Mouse (Mus musculus) embryonic stem cell, embryonic (primary cell): ENCODE results near the gene AC141477.1.

Experiments
- CTCF ChIA-PET, 4 experiments: fragments of 300-600 bp in 2 of 4; fragments of 350-600 bp in 2 of 4; sonication (Branson Sonifier 250); formaldehyde crosslinking; loops; one replicate each; lab custom pipeline; 2022; ENCODE audit warnings: inconsistent platforms in 2 of 4; lab: Charles Lee
- POLR2A ChIA-PET, 4 experiments: fragments of 300-600 bp in 2 of 4; fragments of 350-600 bp in 2 of 4; sonication (Branson Sonifier 250); formaldehyde crosslinking; loops; one replicate each; lab custom pipeline; 2022; ENCODE audit warnings: antibody characterized with exemption in 4 of 4, inconsistent platforms in 1 of 4; lab: Charles Lee

The AC141477.1 gene

DNA sequence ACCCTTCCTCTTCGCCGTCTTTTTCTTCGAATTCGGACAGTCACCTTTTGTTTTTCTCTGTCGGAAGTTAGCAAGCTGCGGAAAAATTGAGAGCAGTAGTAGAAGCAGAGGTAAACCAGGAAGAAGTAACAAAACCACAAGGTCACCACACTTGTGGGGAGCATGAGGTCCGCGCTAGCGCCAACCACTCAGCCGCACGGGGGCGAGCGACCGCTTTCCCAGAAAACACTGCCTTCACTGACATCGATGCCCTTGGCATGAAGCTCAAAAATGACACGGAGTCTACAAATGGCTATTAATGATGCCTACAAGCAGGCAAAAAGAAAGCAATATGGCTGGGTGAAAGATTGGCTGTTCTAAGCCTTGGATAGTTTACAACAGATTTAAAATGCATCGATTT, at the start of gene AC141477.1:
AC141477.1 (minus strand) TSS at position 164 of the 400 bp plus-strand sequence.
- ChIA-PET POLR2A (interaction anchor here in 3 of 4 experiments (0.6 to 5.8 kb wide), 35 partner anchors 9 to 753 kb away, joined by 3 to 49 read pairs (median 5); partner anchors contain the start of genes Dip2a (in 2 of the 3), Chchd10 (in 1 of the 3), Lss (in 1 of the 3) and Pcbp3 (in 1 of the 3)), CTCF (interaction anchor here in 3 of 4 experiments (1.0 to 1.7 kb wide), 8 partner anchors 14 to 183 kb away, joined by 3 to 13 read pairs (median 4); partner anchors contain the start of genes Col6a2 (in 1 of the 3) and Lss (in 1 of the 3))

DNA sequence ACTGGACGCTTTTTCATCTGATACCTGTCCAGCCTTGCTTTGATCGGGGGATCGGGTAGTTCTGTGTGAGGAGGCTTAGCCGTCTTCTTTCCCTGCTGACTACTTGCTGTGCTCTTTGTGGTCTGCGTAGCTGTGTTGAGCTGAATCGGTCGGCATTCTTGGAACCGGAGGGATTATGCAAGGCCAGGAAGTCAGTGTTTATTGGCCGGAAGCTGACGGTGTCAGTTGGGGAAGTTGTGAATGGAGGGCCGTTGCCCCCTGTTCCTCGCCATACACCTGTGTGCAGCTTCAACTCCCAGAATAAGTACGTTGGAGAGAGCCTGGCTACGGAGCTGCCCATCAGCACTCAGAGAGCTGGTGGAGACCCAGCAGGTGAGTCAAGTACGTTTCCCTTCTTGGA, 49.0 kb upstream of the AC141477.1 start:
- POLR2A ChIA-PET, result interaction anchor here in 2 of 4 experiments (0.7 to 1.8 kb wide), 6 partner anchors 8 to 44 kb away, joined by 3 to 7 read pairs (median 4); no protein-coding TSS in a partner anchor

DNA sequence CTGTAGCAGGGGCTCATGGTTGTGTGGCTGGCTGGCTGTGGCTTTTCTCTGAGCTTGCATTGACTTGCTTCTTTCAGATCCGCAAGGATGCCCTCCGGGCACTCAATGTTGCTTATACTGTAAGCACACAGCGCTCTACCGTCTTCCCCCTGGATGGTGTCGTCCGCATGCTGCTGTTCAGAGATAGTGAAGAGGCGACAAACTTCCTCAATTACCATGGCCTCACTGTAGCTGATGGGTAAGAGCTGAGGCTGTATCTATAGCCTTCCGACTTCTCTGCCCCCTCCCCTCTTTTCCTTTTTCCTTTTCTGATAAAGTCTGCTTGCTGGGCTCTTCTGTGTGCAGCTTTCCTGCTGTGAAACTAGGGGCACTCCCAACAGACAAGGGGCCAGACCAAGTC, 48.0 kb upstream of the AC141477.1 start:
- ChIA-PET CTCF (no interaction called here), POLR2A (interaction anchor here in 1 of 4 experiments (0.7 to 5.0 kb wide), 11 partner anchors 9 to 74 kb away, joined by 3 to 22 read pairs (median 3); no protein-coding TSS in a partner anchor)

More for the DNA sequence above, 49.0 kb upstream of the AC141477.1 start:
- CTCF ChIA-PET, result interaction anchor here in 2 of 4 experiments (0.6 to 1.2 kb wide), 2 partner anchors 34 to 631 kb away, joined by 3 read pairs; no protein-coding TSS in a partner anchor

DNA sequence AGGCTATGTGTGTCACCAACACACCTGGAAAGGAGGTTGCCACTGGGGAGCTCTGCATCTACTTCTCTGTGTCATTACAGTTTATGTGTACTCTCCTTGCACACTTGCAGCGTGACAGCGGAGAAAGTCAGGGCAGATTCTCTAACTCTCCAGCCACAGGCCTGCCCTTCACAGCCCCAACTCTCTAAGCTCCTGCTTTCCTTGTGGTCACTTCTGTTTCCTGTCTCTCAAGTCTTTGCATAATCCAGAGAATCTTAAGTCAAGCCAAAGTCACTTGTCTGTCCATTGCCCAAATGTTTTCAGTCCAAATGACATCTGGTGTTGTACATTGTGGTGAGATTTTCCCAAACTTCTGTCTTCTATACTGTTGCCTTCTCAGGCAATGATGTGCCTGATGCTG, 46.1 kb upstream of the AC141477.1 start:
- CTCF ChIA-PET, result interaction anchor here in 2 of 4 experiments (0.6 to 1.7 kb wide), 3 partner anchors 21 to 77 kb away, joined by 3 to 5 read pairs (median 4); no protein-coding TSS in a partner anchor
- POLR2A ChIA-PET, result interaction anchor here in 1 of 4 experiments (0.6 to 5.0 kb wide), 4 partner anchors 9 to 587 kb away, joined by 4 to 22 read pairs (median 4); no protein-coding TSS in a partner anchor

DNA sequence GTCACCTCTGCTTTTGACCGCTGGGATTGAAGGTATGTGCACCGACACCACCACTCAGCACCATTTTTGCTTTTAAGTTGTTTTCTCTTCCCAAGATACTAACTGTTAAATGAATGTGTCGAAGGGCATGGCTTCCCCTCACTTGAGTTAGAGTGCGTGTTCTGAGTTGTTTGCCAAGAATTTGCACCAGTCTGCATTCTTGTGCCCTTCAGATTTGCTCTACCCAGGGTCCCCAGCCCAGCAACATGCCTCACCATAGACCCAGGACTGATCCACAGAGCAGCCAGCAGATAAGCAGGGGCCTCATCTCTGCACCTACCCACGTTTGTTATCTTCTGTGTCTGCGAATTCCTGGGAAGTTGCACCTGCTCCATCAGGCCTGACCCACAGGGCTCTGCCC, 41.2 kb upstream of the AC141477.1 start:
- ChIA-PET CTCF (interaction anchor here in 3 of 4 experiments (0.8 to 2.2 kb wide), 5 partner anchors 12 to 252 kb away, joined by 3 to 7 read pairs (median 4); no protein-coding TSS in a partner anchor), POLR2A (interaction anchor here in 3 of 4 experiments (0.7 to 2.7 kb wide), 18 partner anchors 8 to 42 kb away, joined by 3 to 8 read pairs (median 4); partner anchors contain the start of genes Ybey (in 3 of the 3) and Mcm3ap (in 2 of the 3))

DNA sequence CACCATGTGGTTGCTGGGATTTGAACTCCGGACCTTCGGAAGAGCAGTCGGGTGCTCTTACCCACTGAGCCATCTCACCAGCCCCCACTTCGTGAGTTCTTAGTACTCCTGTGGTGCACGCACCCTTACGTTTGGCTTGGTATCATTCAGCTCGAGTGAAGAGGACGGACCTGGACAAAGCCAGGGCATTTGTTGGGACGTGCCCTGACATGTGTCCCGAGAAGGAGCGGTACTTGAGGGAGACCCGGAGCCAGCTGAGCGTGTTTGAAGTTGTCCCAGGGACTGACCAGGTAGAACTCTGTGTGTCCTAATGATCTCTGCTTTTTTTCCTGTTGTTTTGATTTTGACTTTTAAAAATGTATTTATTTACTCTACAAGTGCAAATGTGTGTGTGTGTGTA, 40.6 kb upstream of the AC141477.1 start:
- ChIA-PET POLR2A (interaction anchor here in 3 of 4 experiments (0.6 to 2.7 kb wide), 20 partner anchors 9 to 64 kb away, joined by 3 to 8 read pairs (median 4); partner anchors contain the start of genes Ybey (in 3 of the 3) and Mcm3ap (in 2 of the 3)), CTCF (interaction anchor here in 3 of 4 experiments (0.8 to 2.2 kb wide), 5 partner anchors 13 to 252 kb away, joined by 3 to 7 read pairs (median 4); no protein-coding TSS in a partner anchor)

DNA sequence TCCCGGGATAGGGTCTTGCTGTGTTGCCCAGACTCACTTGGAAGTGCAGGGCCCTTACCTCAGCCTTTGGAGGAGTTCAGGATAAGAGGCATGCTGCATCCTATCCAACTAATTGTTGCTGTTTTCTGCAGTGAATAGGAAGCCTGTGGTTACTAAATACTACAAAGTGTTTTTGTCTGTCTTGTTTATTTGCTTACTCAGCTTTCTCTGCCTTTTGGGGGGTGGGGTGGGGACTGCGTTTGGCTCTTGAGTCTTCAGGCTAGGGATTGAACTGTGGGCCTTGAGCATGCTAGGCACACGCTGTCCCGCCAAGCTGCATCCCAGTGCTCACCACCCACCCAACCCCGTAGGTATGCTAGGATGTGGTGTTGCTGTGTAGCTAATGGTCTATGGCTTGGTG, 33.5 kb upstream of the AC141477.1 start:
- POLR2A ChIA-PET, result no interaction called here

DNA sequence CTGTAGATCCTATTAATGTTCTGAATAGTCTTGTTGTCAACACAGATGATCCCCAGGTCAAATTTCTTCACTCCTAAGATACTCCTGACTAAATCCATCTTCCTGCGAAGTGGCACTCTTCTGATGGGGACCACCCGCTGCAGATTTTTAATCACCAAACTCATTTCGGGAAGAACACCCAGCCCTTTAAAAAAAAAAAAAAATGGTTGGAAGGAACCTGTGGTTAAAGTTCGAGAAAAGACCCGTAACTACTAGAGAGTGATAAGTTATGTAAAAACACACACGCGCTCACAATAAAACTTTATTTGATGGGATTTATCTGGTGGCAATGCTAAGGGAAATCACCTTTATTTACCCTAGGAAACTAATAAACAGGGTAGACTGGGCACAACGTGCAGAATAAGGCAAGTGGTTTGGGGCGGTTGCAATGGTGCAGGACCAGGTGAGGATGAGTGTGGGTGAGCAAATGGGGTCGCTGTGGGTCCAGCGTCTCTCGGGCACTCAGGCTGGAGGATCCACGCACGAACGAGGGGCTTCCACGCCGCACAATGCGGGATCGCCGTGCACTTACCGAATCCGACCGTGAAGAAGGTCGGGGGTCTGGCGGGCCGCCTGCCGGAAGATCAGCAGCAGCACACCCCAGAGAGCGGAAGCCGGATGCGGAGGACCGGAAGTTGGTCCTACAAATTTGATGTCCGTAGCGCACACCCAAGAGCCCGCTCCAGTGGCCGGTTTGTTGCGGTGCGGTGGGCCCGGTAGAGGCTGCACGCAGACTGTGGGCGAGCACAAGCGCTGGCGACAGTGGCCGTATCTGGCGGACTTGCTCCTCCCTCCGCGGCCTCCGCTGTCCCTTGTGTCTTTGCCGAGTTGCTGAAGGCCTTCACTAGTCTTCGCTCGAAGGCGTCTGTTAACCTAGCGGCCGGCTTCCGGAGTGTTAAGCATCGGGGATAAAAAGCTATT, 28.2 kb upstream of the AC141477.1 start, which contains the start of the genes Mcm3ap and Ybey:
Mcm3ap (plus strand) TSS at position 725 of the 960 bp plus-strand sequence.
Ybey (minus strand) TSS at position 912 of the 960 bp plus-strand sequence.
- CTCF ChIA-PET, result interaction anchor here in 2 of 4 experiments (0.5 to 1.0 kb wide), 3 partner anchors 11 to 1075 kb away, joined by 3 to 5 read pairs (median 3); no protein-coding TSS in a partner anchor
- POLR2A ChIA-PET, result interaction anchor here in 3 of 4 experiments (0.6 to 2.0 kb wide), 6 partner anchors 10 to 29 kb away, joined by 3 to 8 read pairs (median 4); no protein-coding TSS in a partner anchor

More for the DNA sequence above, 33.5 kb upstream of the AC141477.1 start:
- CTCF ChIA-PET, result interaction anchor here in 3 of 4 experiments (0.6 to 0.7 kb wide), 4 partner anchors 51 to 238 kb away, joined by 3 to 8 read pairs (median 4); no protein-coding TSS in a partner anchor

DNA sequence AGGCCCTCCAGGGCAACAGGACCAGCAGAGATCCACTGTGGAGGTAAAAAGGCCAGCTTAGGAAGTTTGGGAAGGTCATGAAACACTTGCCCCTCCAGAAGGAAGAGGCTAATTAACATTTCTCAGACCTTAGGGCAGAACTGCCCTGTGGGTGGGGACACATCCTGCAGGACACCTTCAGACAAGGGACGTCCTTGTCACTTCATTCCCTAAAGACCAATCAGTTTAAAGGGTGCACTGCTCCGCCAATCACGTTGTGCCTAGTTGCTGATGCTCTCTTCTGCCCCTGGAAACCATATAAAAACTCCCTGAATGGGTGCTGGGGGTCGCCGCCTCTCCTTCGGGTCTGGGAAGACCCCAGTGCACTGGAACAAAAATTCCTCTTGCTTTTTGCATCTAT, 22.5 kb upstream of the AC141477.1 start:
- POLR2A ChIA-PET, result interaction anchor here in 3 of 4 experiments (1.0 to 3.7 kb wide), 15 partner anchors 9 to 71 kb away, joined by 3 to 14 read pairs (median 5); partner anchors contain the start of genes AC141477.1 (in 2 of the 3), Pcnt (in 2 of the 3) and Lss (in 1 of the 3)

DNA sequence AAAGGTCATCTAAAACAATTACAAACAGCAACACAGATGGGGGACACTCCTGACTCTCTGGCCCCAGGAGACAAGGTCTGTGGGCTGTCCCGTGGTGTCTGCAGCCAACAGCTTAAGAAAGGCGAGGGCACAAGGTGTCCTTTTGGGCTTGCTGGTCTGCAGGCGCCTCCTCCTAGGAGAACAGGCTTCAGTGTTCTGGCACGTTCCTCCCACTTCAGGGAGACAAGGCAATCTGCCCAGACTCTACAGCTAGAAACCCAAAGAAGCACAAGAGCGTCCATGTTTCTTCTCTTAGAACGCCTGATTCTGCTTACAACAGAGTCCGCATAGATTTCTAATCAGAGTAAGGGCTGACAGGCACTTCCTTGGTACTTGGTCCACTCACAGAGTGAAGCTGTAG, 22.1 kb upstream of the AC141477.1 start:
- CTCF ChIA-PET, result interaction anchor here in 2 of 4 experiments (0.7 to 1.6 kb wide), 3 partner anchors 8 to 51 kb away, joined by 3 to 5 read pairs (median 4); no protein-coding TSS in a partner anchor
- POLR2A ChIA-PET, result interaction anchor here in 3 of 4 experiments (0.6 to 3.7 kb wide), 16 partner anchors 10 to 71 kb away, joined by 3 to 14 read pairs (median 5); partner anchors contain the start of genes AC141477.1 (in 2 of the 3), Pcnt (in 2 of the 3) and Lss (in 1 of the 3)

More for the DNA sequence above, 22.5 kb upstream of the AC141477.1 start:
- CTCF ChIA-PET, result interaction anchor here in 2 of 4 experiments (1.0 to 1.6 kb wide), 3 partner anchors 8 to 15 kb away, joined by 4 to 5 read pairs (median 4); no protein-coding TSS in a partner anchor

DNA sequence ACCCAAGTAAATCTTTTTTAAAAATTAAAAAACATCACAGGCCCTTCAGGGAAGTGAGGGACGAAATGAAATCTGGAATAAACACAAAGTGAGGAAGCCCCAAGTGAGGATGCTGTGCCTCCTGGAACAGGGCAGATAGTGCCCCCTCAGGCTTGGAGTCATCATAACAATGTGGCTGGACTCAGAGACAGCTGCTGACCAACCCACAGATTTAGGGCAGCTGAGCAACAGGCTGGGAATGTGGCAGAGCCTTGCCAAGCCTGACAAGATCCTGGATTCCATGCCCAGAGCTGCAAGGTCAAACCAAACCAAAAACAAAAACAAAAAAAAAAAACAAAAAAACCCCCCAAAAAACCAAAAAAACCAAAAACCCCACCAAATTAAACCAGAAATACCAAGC, 21.0 kb upstream of the AC141477.1 start:
- ChIA-PET CTCF (no interaction called here), POLR2A (interaction anchor here in 2 of 4 experiments (0.7 to 1.4 kb wide), 7 partner anchors 10 to 946 kb away, joined by 3 to 5 read pairs (median 4); no protein-coding TSS in a partner anchor)

DNA sequence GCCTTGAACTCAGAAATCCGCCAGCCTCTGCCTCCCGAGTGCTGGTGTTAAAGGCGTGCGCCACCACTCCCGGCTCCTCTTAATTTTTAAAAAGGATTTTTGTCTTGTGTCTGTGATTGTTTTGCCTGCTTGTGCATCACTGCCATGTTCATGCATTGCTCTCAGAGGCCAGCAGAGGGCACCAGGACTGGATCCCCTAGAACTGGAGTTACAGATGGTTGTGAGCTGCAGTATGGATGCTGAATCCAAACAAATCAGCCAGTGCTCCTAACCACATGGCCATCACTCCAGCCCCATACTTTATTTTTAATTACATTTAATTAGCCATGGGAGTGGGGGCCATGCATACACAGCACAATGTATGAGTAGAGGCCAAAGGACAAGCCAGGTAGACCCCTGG, 15.0 kb upstream of the AC141477.1 start:
- CTCF ChIA-PET, result interaction anchor here in 3 of 4 experiments (0.5 to 1.4 kb wide), 17 partner anchors 8 to 1247 kb away, joined by 3 to 9 read pairs (median 4); partner anchors contain the start of gene AC141477.1 (in 1 of the 3)
- POLR2A ChIA-PET, result interaction anchor here in 3 of 4 experiments (0.6 to 1.0 kb wide), 5 partner anchors 10 to 191 kb away, joined by 3 to 4 read pairs (median 3); partner anchors contain the start of gene Pcnt (in 1 of the 3)

DNA sequence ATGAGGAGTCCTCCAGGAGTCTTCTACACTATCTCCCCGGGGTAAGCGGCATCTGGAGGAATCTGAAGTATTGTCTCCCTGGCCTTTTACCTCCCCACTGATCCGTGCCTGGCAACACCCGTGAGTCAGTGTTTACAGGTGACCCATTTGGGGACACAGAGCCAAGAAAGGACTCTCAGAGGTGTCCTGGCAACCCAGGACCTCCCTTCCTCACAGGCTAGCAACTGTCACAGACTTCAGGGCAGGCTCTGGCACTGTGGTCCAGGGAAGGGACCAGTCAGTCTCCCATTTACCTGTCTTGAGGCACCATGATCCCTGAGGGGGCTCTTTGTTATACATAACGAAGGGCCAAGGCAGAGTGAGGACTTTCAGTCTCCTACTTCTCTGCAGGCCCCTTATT, 8.6 kb upstream of the AC141477.1 start, which contains the start of gene 2610028H24Rik:
2610028H24Rik (plus strand) TSS at position 231 of the 400 bp plus-strand sequence.
- ChIA-PET POLR2A (interaction anchor here in 2 of 4 experiments (0.6 to 2.9 kb wide), 4 partner anchors 9 to 28 kb away, joined by 3 to 11 read pairs (median 6); no protein-coding TSS in a partner anchor), CTCF (interaction anchor here in 1 of 4 experiments (0.8 kb wide), 1 partner anchor 64 kb away, joined by 3 read pairs; no protein-coding TSS in a partner anchor)

DNA sequence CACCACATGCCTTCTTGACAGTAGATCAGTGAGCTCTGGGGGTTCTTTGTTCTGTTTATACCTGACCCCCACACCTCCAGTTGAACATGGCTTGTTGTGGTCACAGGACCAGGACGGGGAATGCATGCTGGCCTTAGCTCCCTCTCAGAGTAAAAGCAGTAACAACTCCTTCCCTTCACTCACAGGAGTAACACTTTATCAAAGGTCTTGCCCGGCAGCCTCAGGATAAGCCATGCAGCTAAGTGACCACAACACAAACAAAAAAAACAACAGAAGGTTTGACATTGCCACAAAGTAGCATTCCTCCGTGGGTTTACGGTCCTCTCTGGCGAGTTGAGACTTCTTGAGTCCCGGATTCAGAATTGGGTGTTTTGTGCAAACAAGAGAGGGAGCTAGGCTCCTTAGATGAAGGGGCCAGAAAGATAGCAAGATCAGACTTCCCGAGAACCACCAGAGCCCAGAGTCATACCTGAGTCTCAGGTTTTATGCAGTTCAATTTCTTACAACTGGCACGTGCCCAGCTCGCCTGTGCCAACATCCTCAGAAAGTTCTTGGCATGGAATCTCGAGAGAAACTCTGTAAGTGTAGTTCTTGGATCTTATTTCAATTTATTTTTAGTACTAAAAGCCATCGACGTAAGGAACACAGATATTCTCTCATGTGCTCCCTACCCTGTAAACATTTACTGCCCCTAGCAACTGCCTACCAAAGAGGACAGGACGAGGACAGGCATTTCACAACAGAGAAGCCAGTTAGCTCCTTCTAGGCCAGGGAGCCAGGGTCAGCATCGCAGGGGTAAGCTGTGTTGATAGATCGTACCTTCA, 7.4 kb upstream of the AC141477.1 start:
- ChIA-PET POLR2A (interaction anchor here in 3 of 4 experiments (0.5 to 2.9 kb wide), 17 partner anchors 8 to 102 kb away, joined by 3 to 11 read pairs (median 3); partner anchors contain the start of gene Dip2a (in 1 of the 3)), CTCF (interaction anchor here in 1 of 4 experiments (1.0 to 1.1 kb wide), 2 partner anchors 15 to 285 kb away, joined by 4 to 5 read pairs; no protein-coding TSS in a partner anchor)

DNA sequence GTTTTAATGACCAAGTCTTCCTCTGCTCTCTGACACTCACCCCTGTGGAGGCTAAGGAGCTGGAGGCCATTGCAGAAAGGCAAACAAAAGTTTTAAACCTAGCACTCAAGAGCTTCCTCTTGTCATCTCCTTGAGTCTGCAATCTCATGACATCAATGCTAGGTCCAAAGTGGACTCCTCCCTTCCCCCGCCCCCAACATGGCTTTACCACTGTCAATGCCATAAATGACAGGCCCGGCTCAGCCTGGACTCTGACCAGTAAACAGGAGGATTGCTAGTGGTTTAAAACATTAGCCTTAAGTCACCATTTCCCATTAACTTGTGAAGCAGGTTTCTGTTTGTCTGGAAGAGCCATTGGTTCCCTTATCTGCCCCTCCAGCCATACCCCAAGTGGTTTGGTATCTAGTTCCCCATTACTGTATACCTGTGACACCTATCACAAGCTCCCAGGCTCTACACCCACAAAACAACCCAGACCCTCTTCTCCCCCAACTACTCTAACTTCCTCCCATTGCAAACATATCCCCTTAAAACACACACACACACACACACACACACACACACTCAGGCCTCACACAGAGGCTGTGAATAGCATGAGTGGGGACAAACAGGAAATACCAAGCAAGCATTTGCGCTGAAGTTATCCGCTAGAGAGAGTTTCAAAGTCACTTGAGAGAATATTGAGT, 5.9 kb upstream of the AC141477.1 start:
- ChIA-PET CTCF (interaction anchor here in 1 of 4 experiments (0.6 kb wide), 1 partner anchor 1288 kb away, joined by 3 read pairs; no protein-coding TSS in a partner anchor), POLR2A (interaction anchor here in 2 of 4 experiments (0.6 to 2.3 kb wide), 4 partner anchors 14 to 83 kb away, joined by 3 to 6 read pairs (median 3); partner anchors contain the start of gene Ybey (in 1 of the 2))
